Mouse (Mus musculus) adrenal gland, postnatal 4 days (tissue): Measurements from ENCODE around the gene Pfkl. TPM values are rescaled to one million over a fixed set of nuclear protein-coding genes. Genes with fewer than 3 reads are reported as not detected.
"Not testable (repeated sequence)": the region's sequence is repeated elsewhere in the genome, so short reads cannot be mapped to it uniquely, and the experiment has no call there.

ENCODE experiments used
- DNase-seq, 2 experiments: peaks; one replicate each; pipeline ENCODE4 v3.0.0; 2021 to 2022; ENCODE audit warnings: low spot score in 2 of 2, mixed read lengths in 2 of 2
- total RNA-seq, 2 experiments: library from RNA; stranded (reverse); gene quantifications; 2 replicates each; pipeline ENCODE4 v1.2.3; 2021

Pfkl gene
- total RNA-seq, 2 experiments from 2014 or later, result 85.6 to 87.2 TPM

- no peak for DNase-seq
These were observed 38.0 kb downstream of the Pfkl start for GRCm38 (mm10) chr10:77971709-77972553.

GRCm38 (mm10) chr10:77971191-77971590 lies 38.7 kb downstream of the Pfkl start:
- DNase-seq, result no peak

GRCm38 (mm10) chr10:77970481-77970880 lies 39.4 kb downstream of the Pfkl start, which contains the start of gene Trpm2:
TSS of gene Trpm2 (minus strand) at chr10:77970563.
- DNase-seq, result no peak

- no peak for DNase-seq
These were observed 39.9 kb downstream of the Pfkl start for GRCm38 (mm10) chr10:77969973-77970325.

GRCm38 (mm10) chr10:77969274-77969972 lies 40.5 kb downstream of the Pfkl start:
- DNase-seq, result no peak

- DNase-seq, result no peak
These were observed 45.9 kb downstream of the Pfkl start for GRCm38 (mm10) chr10:77963971-77964370.

GRCm38 (mm10) chr10:77962725-77963124 lies 47.2 kb downstream of the Pfkl start:
- no peak for DNase-seq

GRCm38 (mm10) chr10:77950468-77950867 lies 59.4 kb downstream of the Pfkl start:
- not testable (repeated sequence) for DNase-seq

- no peak for DNase-seq
These were observed 70.2 kb downstream of the Pfkl start for GRCm38 (mm10) chr10:77939685-77940084.

Other genes with a start within 250 kb of the Pfkl start
- not detected for gene Gm3238, start 238.8 kb downstream of the Pfkl start, total RNA-seq
- not detected for gene Gm7138, start 233.1 kb downstream of the Pfkl start, total RNA-seq
- not detected for gene Gm3250, start 227.5 kb downstream of the Pfkl start, total RNA-seq
- not detected for gene Gm7137, start 221.9 kb downstream of the Pfkl start, total RNA-seq
- not detected for gene Gm9639, start 215.0 kb downstream of the Pfkl start, total RNA-seq
- not detected for gene Gm19668, start 210.9 kb downstream of the Pfkl start, total RNA-seq
- gene Gm9507, start 198.2 kb downstream of the Pfkl start, total RNA-seq, result not detected
- not detected for gene Gm2696, start 195.4 kb downstream of the Pfkl start, total RNA-seq
- gene Krtap10-4, start 183.0 kb downstream of the Pfkl start, total RNA-seq, result not detected
- not detected for gene Krtap10-10, start 174.1 kb downstream of the Pfkl start, total RNA-seq
- not detected for gene Gm36176, start 163.3 kb downstream of the Pfkl start, total RNA-seq
- not detected for gene Gm10318, start 157.2 kb downstream of the Pfkl start, total RNA-seq
- not detected for gene Gm3285, start 148.1 kb downstream of the Pfkl start, total RNA-seq
- 10 to 100 TPM in 1 of 2 experiments, 1 to 10 TPM in 1; 9.8 to 14.6 TPM for gene Lrrc3, start 107.5 kb downstream of the Pfkl start, total RNA-seq
- gene Trpm2, start 39.5 kb downstream of the Pfkl start, total RNA-seq, result 1 to 10 TPM; 4.1 to 4.3 TPM
- gene 1810043G02Rik, start 31.6 kb downstream of the Pfkl start, total RNA-seq, result 10 to 100 TPM; 21.3 to 25.1 TPM
- 1 to 10 TPM; 2.9 to 3.2 TPM for gene Dnmt3l, start 31.9 kb upstream of the Pfkl start, total RNA-seq
- not detected for gene Aire, start 33.5 kb upstream of the Pfkl start, total RNA-seq
- gene Icosl, start 59.2 kb upstream of the Pfkl start, total RNA-seq, result 10 to 100 TPM; 15.4 to 19.4 TPM
- gene D10Jhu81e, start 159.7 kb upstream of the Pfkl start, total RNA-seq, result 100 to 1,000 TPM; 150 to 164 TPM
- gene Pwp2, start 175.1 kb upstream of the Pfkl start, total RNA-seq, result 10 to 100 TPM; 17.8 to 18.5 TPM
- gene Trappc10, start 234.6 kb upstream of the Pfkl start, total RNA-seq, result 10 to 100 TPM; 48.8 to 50.2 TPM